Mouse (Mus musculus) CD4-positive naive resting alpha-beta T cell, adult 76 days (primary cell): ENCODE results near the gene Vstm2l. TPM values are rescaled to one million over a fixed set of nuclear protein-coding genes. Genes with fewer than 3 reads are reported as not detected.

ENCODE experiments used
- total RNA-seq: library from RNA; stranded (reverse); gene quantifications from one replicate; pipeline ENCODE4 v1.2.4, GENCODE M21; 2023

Gene Vstm2l
- not detected for total RNA-seq

GRCm38 (mm10) chr2:157914105-157914764, at the start of gene Vstm2l:
Gene Vstm2l, plus strand, starts transcription at chr2:157914653.

Other genes starting within 250 kb of the Vstm2l start
- gene Ctnnbl1, start 177.3 kb upstream of the Vstm2l start, total RNA-seq: 38.1 TPM
- gene Tti1, start 113.8 kb downstream of the Vstm2l start, total RNA-seq: 26.8 TPM
- gene Rprd1b, start 113.8 kb downstream of the Vstm2l start, total RNA-seq: 29.9 TPM
- 4.3 TPM for gene Tgm2, start 231.8 kb downstream of the Vstm2l start, total RNA-seq